8 mouse cellular contexts compared by ENCODE assay signal in genomic region chr17:17448737-17449440, GRCm38 (mm10). TPM values are rescaled to one million over a fixed set of nuclear protein-coding genes. Genes with fewer than 3 reads are reported as not detected.
DNase-seq lines count a peak whose midpoint lies in the region; ATAC-seq and TF ChIP-seq lines count a peak whose summit lies in the region.

No protein-coding gene starts in this region.

- TF ChIP-seq EP300 in lung, postnatal 0 days (IDR thresholded peaks at IDR 0.05): no peak

- peak overlapping the region; percentile 47 for H3K9ac ChIP-seq in forebrain, embryonic 14.5 days (ENCODE audit: low read length)
- H3K9ac ChIP-seq in lung, postnatal 0 days (replicated peaks; ENCODE audit: low read depth): peak overlapping the region; percentile 51

- ATAC-seq in forebrain, embryonic 14.5 days: peak; percentile 86
- ATAC-seq in lung, postnatal 0 days: peak; percentile 89
- peak; percentile 26; the same call in 1 of the 2 replicates for ATAC-seq in neutrophil, adult 5-6 weeks (ENCODE audit: extremely low read depth, insufficient number of reproducible peaks, low FRiP score, poor library complexity, severe bottlenecking)
- ATAC-seq in erythroblast, adult 5-6 weeks (replicated peaks; ENCODE audit: low FRiP score, poor library complexity, severe bottlenecking): no peak

- peaks cover 8% of the 10 kb centered on the region; the same call in 1 of the 2 replicates for H3K36me3 ChIP-seq in forebrain, embryonic 14.5 days (ENCODE audit: control insufficient read depth, insufficient read depth, low read length)
- H3K36me3 ChIP-seq in lung, postnatal 0 days (ENCODE audit: insufficient read depth, low read length): no peaks in the 10 kb centered on the region

- H3K4me3 ChIP-seq in brown adipose tissue, adult 24 weeks (ENCODE audit: insufficient read depth, low read depth, low read length): peak overlapping the region; percentile 67
- peak overlapping the region; percentile 11 for H3K4me3 ChIP-seq in forebrain, embryonic 14.5 days (ENCODE audit: low read depth, low read length)
- peak overlapping the region; percentile 44 for H3K4me3 ChIP-seq in lung, postnatal 0 days (ENCODE audit: low read depth, low read length)

- H3K9me3 ChIP-seq in forebrain, embryonic 14.5 days (replicated peaks; ENCODE audit: control insufficient read depth, low read length): no peaks in the 10 kb centered on the region
- H3K9me3 ChIP-seq in lung, postnatal 0 days (ENCODE audit: low read length): no peaks in the 10 kb centered on the region

- no peak for TF ChIP-seq CTCF in lung, postnatal 0 days (IDR thresholded peaks at IDR 0.05)

- WGBS in forebrain, embryonic 14.5 days: 6% methylated on average over 17 of the region's 17 CpGs
- 3% methylated on average over 17 of the region's 17 CpGs for WGBS in lung, postnatal 0 days

- peak overlapping the region; percentile 43 for H3K4me2 ChIP-seq in forebrain, embryonic 14.5 days (ENCODE audit: low read length)
- H3K4me2 ChIP-seq in lung, postnatal 0 days (replicated peaks; ENCODE audit: low read depth, low read length): peak overlapping the region; percentile 73

- H3K27me3 ChIP-seq in forebrain, embryonic 14.5 days (replicated peaks; ENCODE audit: control insufficient read depth, insufficient read depth, low read length): no peaks in the 10 kb centered on the region
- no peaks in the 10 kb centered on the region for H3K27me3 ChIP-seq in lung, postnatal 0 days (replicated peaks; ENCODE audit: insufficient read depth, low read length)

- H3K4me1 ChIP-seq in brown adipose tissue, adult 24 weeks (ENCODE audit: control insufficient read depth, insufficient read depth, insufficient read length, low read length): peaks cover 4% of the 10 kb centered on the region; the same call in 1 of the 2 replicates
- peaks cover 12% of the 10 kb centered on the region; the same call in 1 of the 2 replicates for H3K4me1 ChIP-seq in forebrain, embryonic 14.5 days (ENCODE audit: control insufficient read depth, insufficient read depth, low read length)
- H3K4me1 ChIP-seq in lung, postnatal 0 days (ENCODE audit: insufficient read depth, low read depth, low read length): no peaks in the 10 kb centered on the region

- peak; percentile 80 for DNase-seq in ES-CJ7 (ENCODE audit: low read depth, low spot score)
- DNase-seq in forebrain, embryonic 14.5 days (ENCODE audit: low spot score): peak; percentile 73
- DNase-seq in heart, postnatal 25 days (ENCODE audit: low spot score): peak; percentile 31
- peak; percentile 60 to 71 for DNase-seq in kidney, postnatal 4 days
- peak; percentile 74 for DNase-seq in lung, postnatal 0 days (ENCODE audit: low spot score)

- intact Hi-C loops in heart, postnatal 25 days (cut with DNase I): loop anchor here (5.0 kb wide), 2 partner anchors 42 to 173 kb away; no protein-coding TSS in a partner anchor

- peak overlapping the region; percentile 76 for H3K27ac ChIP-seq in brown adipose tissue, adult 24 weeks (replicated peaks; ENCODE audit: low read depth, low read length)
- peak overlapping the region; percentile 58 for H3K27ac ChIP-seq in forebrain, embryonic 14.5 days (ENCODE audit: low read depth, low read length)
- peak overlapping the region; percentile 71 for H3K27ac ChIP-seq in lung, postnatal 0 days (ENCODE audit: low read length)

RNA-seq across cellular contexts. Expression of gene Lix1, which starts 46.4 kb away (rescaled TPM):
- polyA plus RNA-seq in brown adipose tissue, adult 24 weeks (2012; ENCODE audit: insufficient read depth, insufficient read length, missing spikeins): 6.0 and 7.4 TPM in 2 replicates
- polyA plus RNA-seq in forebrain, embryonic 14.5 days (2014; fragmentation: Nextera tagmentation; extraction: Ambion mirVana): 25.0 and 26.9 TPM in 2 replicates
- total RNA-seq in heart, postnatal 25 days (2021): 1 to 10 TPM; 7.0 to 7.7 TPM
- polyA plus RNA-seq in lung, postnatal 0 days (2015; fragmentation: Nextera tagmentation; extraction: Ambion mirVana): 1.2 and 1.6 TPM in 2 replicates
- total RNA-seq in neutrophil, adult 5-6 weeks (2017): not detected in 2 replicates
- total RNA-seq in erythroblast, adult 5-6 weeks (2015; ENCODE audit: low replicate concordance): 0.42 TPM in 1 of 2 replicates, not detected in the other
- not detected in 2 replicates for total RNA-seq in erythroblast, adult 5-6 weeks (2017; ENCODE audit: low replicate concordance)

Comparison
In these comparisons a context has a peak if more than half of its experiments do, and no peak if none do; other contexts are left out.
1. H3K4me3 ChIP-seq: peak in every context shown above with its lines; median percentile 67 in brown adipose tissue, adult 24 weeks; 44 in lung, postnatal 0 days; 11 in forebrain, embryonic 14.5 days.